24 mouse cellular contexts compared by ENCODE assay signal in the genomic region with DNA sequence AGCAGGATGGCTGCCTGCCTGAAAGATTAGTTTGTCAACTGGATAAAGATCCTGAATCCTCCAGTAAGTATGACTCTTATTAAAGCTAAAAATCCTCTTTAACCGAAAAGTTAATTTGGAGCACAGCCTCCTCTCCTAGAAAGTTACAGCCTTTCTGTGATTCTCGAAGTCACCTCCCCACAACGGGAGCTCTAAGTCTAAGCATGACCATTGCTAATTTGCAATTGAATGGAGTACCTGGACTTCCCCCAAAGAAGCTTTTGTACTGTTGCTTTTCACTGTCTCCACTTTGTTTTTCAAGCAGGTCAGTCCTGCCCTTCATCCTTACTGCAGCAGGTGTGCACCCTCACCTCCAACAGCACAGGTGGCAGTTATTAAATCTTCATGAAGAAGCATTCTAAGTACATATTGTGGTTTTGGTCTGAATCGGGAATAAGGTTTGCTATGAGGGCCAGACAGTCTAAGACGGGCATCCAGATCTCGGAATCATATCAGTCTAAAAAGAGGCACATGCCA. TPM values are rescaled to one million over a fixed set of nuclear protein-coding genes. Genes with fewer than 3 reads are reported as not detected.
"Had no signal": no experiment of that assay in that cellular context is flagged by ENCODE, and none has a peak within 500 bp of the region (broad histone marks: within the 10 kb centered on the region; RNA-seq: fewer than 3 reads in every experiment).

No protein-coding gene starts in this region.

- H3K4me1 ChIP-seq: liver, embryonic 15.5 days; lung, embryonic 15.5 days; neural tube, embryonic 13.5 days; stomach, embryonic 15.5 days had no signal

- ATAC-seq: liver, postnatal 0 days; lung, postnatal 0 days; midbrain, embryonic 16.5 days had no signal

- H3K4me3 ChIP-seq: liver, embryonic 15.5 days; lung, embryonic 15.5 days; midbrain, embryonic 12.5 days; myocyte; neural tube, embryonic 13.5 days; stomach, embryonic 15.5 days had no signal

- H3K27me3 ChIP-seq: liver, embryonic 15.5 days; lung, embryonic 15.5 days; midbrain, embryonic 12.5 days; neural tube, embryonic 13.5 days; stomach, embryonic 15.5 days had no signal

- H3K27ac ChIP-seq: liver, embryonic 15.5 days; lung, embryonic 15.5 days; midbrain, embryonic 12.5 days; neural tube, embryonic 13.5 days; stomach, embryonic 15.5 days; stomach, postnatal 0 days had no signal

- H3K9me3 ChIP-seq: liver, embryonic 15.5 days; lung, embryonic 15.5 days; midbrain, embryonic 12.5 days; neural tube, embryonic 13.5 days; stomach, embryonic 15.5 days had no signal

- DNase-seq: liver, postnatal 0 days; lung, adult 2 months; lung, postnatal 14 days; lung, postnatal 36 days; midbrain, embryonic 14.5 days; right cerebral cortex, postnatal 14 days; thymus, adult 2 months; thymus, postnatal 14 days; thymus, postnatal 36 days had no signal

- H3K4me2 ChIP-seq: liver, embryonic 15.5 days; lung, embryonic 15.5 days; midbrain, embryonic 12.5 days; neural tube, embryonic 13.5 days; stomach, embryonic 15.5 days had no signal

- H3K9ac ChIP-seq: liver, embryonic 15.5 days; liver, postnatal 0 days; lung, embryonic 15.5 days; midbrain, embryonic 12.5 days; neural tube, embryonic 13.5 days; stomach, embryonic 15.5 days had no signal

RNA-seq across cellular contexts. Expression of gene Il6, which starts 45.4 kb away (rescaled TPM):
- polyA plus RNA-seq: lung, adult 2 months; midbrain, embryonic 14.5 days; midbrain, embryonic 16.5 days; neural tube, embryonic 11.5 days; neural tube, embryonic 13.5 days; spleen, adult 2 months; testis, adult 2 months had no signal

RNA-seq across cellular contexts. Expression of gene Garem2, which starts 46.7 kb away (rescaled TPM):
- total RNA-seq: megakaryocyte, adult 5-6 weeks; neutrophil, adult 5-6 weeks had no signal
- polyA plus RNA-seq: spleen, adult 2 months had no signal

RNA-seq across cellular contexts. Expression of gene 3110082J24Rik, which starts 47.6 kb away (rescaled TPM):
- total RNA-seq: megakaryocyte, adult 5-6 weeks; megakaryocyte-erythroid progenitor cell, adult 5-6 weeks; neutrophil, adult 5-6 weeks had no signal
- polyA plus RNA-seq: liver, embryonic 15.5 days; liver, postnatal 0 days; lung, adult 2 months; lung, embryonic 15.5 days; lung, postnatal 0 days; spleen, adult 2 months; stomach, embryonic 15.5 days; stomach, postnatal 0 days; testis, adult 2 months; thymus, adult 2 months had no signal
